Mouse (Mus musculus): Measurements from ENCODE around the gene Elovl6.

DNA sequence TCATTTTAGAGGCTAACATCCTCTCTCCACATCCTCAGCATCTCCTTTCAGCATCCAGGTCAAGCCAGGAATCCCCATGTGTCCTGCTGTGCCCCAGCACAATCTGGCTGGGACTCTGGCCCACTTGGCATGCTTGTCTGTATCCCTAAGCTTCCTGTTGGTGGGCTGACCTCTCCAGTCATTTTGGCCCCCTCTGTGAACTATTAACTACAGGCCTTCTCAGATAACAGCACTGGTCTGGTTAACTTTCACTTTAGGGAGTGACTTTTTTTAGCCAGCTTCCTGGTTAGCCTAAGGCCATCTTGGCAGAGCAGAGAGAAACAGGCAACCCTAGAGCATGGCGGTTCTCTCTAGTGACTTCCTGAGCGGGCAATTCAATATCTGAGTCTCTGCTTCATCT, 82.1 kb downstream of the Elovl6 start:
- TF ChIP-seq CTCF (conservative IDR thresholded peaks at IDR 0.05; ENCODE audit: low read length), result no peak
- no peak for TF ChIP-seq POU5F1 (IDR thresholded peaks at IDR 0.05; ENCODE audit: borderline replicate concordance, low read length)
